Mouse (Mus musculus) G1E (cell line): ENCODE measurements around the gene Ppib.

Source experiments
- CTCF ChIP-seq: IDR thresholded peaks from 2 replicates; pipeline ENCODE4 v1.5.1; 2012; ENCODE audit warnings: low read depth, low read length, inconsistent platforms, mixed read lengths
- GATA1 ChIP-seq: IDR thresholded peaks from 2 replicates; pipeline ENCODE4 v1.6.1; 2012; ENCODE audit warnings: borderline replicate concordance, low read length, inconsistent platforms, mixed read lengths
- POLR2AphosphoS5 ChIP-seq: IDR thresholded peaks from 2 replicates; pipeline ENCODE4 v1.6.1; 2012; ENCODE audit warnings: low read depth, low read length, inconsistent platforms; ENCODE audit not compliant: insufficient replicate concordance
- TAL1 ChIP-seq: conservative IDR thresholded peaks from 2 replicates; pipeline ENCODE4 v1.6.1; 2012; ENCODE audit warnings: low read depth, low read length, inconsistent platforms, mixed read lengths

GRCm38 (mm10) chr9:66078072-66078471, 18.1 kb downstream of the Ppib start:
- TF ChIP-seq TAL1 = no peak
- no peak for TF ChIP-seq CTCF
- no peak for TF ChIP-seq POLR2AphosphoS5
- TF ChIP-seq GATA1 = no peak
